Mouse (Mus musculus): ENCODE results near the gene I830077J02Rik.

- TF ChIP-seq CTCF (IDR thresholded peaks at IDR 0.05; ENCODE audit: borderline replicate concordance, insufficient read depth, low read depth, low read length) (no peak), POLR2A (IDR thresholded peaks at IDR 0.05; ENCODE audit: borderline replicate concordance, insufficient read depth, low read length) (no peak)
These were observed 31.7 kb downstream of the I830077J02Rik start for GRCm38 (mm10) chr3:105900716-105901115.

All from cerebellum, adult 2 months (tissue).